Mouse (Mus musculus) left cerebral cortex, adult 9 months (tissue): ENCODE data around the gene Ift122.
"Not testable (repeated sequence)": the region's sequence is repeated elsewhere in the genome, so short reads cannot be mapped to it uniquely, and the experiment has no call there.

Source experiments
- DNase-seq, 2 experiments: peaks; one replicate each; pipeline ENCODE4 v3.0.0; 2022; ENCODE audit warnings: low spot score in 2 of 2

The Ift122 gene

DNA sequence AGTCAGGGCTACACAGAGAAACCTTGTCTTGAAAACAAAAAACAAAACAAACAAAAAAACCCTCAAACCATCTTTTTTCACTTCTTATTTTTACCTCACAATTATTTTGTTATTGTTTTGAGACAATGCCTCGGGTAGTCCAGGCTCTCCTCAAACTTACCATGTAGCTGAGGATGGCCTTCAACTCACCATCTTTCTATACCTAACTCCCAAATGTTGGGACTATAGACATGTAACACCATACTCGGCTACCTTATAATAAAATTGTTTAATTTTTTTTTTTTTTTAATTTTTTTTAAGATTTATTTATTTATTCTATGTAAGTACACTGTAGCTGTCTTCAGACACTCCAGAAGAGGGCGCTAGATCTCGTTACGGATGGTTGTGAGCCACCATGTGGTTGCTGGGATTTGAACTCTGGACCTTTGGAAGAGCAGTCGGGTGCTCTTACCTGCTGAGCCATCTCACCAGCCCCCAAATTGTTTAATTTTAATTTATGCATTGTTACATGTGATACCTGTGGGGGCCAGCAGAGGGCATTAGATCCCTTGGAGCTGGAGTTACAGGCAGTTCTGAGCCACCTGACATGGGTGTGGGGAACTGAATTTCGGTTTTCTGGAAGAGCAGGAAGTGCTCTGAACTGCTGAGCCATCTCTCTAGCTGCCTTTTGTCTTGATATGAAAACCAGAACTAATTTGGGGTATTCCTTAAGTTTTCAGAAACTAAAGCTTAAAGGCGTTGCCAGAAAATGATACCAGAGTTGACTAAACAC lies 6.4 kb upstream of the Ift122 start:
- peak in 1 of 2 experiments; percentile 70 for DNase-seq

DNA sequence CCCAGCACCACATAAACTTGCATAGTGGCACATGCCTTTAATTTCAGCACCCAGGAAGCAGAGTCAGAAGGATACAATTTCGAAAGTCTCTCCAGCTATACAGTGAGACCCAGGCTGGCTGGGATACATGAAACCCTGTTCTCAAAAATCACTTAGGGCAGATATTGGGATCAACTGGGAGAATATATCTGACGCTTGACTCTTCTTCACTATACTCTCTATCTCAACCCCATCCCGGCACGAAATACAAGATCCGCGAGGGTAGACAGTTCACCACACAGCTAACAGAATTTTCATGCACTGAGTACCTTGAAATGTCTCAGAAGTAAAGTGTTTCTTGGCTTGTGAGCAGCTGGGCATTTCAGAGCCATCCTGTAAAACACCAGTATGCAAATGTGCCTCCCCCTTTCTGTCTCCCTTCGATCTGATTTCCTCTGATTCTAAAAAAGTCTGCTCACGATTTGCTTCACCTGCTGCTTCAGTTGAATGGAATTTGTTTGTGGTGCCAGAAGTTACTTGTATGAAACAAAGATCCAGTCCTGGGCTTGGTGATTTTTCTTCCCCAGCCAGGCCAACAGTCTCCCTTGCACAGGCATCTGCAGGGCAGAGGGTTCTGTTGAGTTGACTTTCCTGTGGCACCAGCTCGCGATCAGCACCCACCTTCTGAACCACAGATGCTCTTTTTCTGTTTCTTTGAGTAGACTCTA lies 4.5 kb upstream of the Ift122 start:
- DNase-seq = no peak

DNA sequence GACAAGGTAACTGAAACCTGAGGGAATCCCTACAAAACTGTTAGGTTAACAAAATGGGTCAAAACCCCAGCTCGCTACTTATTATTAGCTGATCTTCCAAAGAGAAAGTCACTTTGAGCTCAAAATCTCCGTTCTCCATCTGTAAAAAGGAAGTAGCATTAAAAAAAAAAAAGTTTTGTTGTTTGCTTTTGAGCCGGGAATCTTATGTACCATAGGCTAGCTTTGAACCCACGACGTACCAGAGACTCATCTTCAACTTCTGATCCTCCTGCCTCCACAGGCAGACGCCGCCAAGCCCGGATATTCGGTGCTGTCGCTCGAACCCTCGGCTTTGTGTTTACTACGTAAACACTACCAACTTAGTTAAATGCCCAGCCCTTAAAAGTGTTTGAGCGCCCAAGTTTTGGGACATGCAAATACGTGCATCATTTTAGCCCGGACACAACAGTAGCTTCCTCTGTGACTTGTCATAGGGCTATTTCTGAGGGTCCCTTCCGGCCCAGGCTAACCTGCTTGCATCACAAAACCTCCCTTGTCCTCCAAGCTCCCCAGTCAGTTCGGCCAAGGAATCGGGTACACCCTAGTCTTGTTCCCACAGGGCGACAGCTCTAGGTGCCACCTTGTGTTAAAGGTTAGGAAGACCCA lies 702 bp upstream of the Ift122 start:
- no peak for DNase-seq

DNA sequence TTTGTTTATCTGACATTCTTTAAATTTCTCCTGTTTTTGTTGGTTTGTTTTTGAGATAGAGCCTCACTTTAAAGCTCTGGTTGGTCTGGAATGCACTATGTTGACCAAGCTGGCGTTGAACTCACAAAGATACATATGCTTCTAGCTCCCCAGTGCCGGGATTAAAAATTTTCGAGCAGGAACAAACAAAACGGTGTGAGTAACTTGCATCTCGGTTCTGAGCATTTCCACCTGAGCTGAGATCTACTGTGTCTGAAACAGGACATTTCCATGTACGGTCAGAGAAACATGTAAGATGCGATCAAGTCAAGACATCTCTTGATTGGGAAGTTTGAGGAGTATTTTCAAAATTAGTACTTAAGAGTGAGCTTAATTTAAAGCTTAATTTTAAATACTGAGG lies 715 bp downstream of the Ift122 start:
- no peak for DNase-seq

DNA sequence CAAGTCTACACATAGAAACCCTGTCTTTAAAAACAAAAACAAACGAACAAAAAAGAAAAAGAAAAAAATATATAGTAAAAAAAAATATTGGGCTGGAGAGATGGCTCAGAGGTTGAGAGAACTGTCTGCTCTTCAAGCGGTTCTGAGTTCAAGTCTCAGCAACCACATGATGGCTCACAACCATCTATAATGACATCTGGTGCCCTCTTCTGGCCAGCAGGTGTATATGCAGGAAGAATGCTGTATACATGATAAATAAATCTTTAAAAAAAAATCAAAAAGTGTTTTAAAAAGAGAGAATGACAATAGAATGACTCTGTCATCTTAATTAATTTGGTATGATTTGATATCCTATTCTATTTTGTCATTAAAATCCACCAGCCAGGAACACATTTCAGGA lies 1.2 kb downstream of the Ift122 start:
- no peak for DNase-seq

DNA sequence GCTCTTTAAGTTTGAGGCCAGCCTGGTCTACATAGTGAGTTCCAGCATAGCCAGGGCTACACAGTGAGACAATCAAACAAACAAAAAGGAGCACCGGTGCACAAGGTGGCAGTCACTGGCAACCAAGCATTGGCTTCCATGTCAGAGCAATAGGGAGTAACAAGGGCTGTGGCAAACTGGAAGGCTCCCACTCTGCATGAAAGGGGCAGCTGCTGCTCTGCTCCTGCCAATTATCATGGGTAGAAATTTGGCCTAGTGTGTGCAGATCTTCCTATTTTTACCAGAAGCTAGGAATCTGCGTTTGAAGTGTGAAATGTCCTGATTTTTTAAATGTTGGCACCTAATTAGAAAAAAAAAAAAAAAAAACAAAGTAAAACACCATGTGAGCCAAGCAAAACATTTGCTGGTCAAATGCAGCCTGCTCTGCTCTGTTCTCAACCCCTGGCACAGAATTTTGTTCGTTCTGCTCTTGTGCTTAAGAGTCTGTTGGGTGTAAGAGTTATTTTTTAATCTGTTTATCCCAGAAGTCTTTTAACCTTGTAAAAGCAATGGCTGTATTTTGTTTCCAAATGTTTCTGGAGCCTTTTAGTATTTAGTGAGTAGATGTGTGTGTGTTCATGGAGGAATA lies 2.6 kb downstream of the Ift122 start:
- DNase-seq = no peak

DNA sequence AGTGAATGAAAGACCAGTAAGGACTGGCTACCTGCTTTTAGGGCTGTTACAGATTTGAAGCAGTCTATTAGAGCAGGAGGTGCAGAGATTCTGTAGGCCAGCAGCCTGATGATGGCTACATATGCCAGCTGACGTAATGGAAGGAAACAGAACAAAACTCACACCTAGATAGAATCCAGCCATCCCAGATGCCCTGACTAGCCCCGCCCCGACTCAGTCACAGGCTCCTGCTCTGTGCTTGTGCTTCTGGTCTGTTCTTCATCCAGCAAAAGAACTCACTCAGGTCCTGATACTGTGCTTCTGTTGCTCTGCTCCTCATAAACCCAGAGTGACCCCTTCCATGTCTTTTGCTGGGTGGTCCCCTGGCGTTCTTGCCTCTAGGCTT lies 3.1 kb downstream of the Ift122 start:
- no peak for DNase-seq

DNA sequence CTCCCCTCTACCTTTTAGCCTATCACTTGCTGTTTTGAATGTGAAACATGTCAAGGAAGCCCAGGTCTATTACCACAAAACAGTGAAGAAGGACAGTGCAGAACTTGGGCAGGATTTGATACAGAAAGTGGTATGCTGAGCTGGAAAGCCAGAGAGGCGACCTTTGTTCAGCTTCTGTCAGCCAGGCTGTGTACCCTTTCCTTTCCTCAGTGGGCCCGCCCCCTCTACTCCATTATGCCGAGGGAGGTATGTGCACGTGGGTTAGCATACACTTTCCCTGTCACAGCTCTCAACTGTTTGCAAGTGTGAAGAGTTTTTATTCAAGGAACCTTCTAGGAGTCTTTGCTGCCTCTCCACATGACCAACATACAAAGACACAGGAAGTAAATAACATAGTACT lies 6.0 kb downstream of the Ift122 start:
- no peak for DNase-seq

DNA sequence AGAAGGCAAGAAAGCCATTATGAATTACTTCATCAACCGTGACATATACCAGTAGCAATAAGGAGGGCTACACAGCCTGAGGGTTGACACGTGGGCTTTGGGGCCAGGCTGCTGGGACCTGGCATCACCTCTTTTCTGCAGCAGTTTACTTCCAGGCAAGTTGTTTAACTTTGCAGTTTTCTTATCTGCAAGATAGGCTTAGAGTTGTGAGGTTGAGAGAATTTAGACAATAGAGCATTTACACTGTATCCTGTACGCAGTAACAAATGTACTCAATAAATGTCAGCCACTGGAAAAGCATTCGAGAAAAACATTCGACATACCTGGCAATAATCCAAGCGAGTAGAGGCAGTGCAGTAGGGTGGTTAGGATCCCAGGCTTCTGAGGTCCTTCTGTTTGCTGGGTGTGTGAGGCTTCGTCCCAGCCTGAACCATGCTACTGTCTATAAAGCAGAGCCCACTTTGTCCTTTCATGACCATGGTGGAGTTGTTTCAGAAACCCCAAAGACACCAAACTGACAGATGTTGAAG lies 6.8 kb downstream of the Ift122 start:
- no peak for DNase-seq

DNA sequence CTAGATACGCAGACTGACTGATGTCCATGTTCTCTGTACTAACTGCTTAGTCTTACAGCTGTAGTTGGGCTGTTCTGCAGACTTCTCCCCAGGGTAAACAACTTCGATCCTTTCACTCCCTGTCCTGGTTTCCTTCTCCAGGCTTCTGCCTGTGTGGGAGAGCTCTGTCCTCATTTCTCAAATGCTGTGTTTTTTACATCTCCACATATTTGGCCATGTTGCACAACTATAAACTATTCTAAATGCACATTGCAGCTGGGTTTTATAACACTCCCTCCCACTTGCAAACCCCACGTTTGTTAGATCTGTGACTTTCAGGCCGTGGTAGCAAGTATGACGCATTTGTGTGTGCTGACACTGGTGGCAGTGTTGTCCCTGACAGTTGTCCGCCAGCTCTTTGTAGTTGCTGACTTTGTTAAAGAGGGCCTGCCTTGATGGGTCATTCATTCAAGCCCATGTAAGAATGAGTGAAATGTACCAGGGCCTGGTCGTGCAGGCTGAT lies 10.1 kb downstream of the Ift122 start:
- peak; percentile 69 to 75 for DNase-seq

DNA sequence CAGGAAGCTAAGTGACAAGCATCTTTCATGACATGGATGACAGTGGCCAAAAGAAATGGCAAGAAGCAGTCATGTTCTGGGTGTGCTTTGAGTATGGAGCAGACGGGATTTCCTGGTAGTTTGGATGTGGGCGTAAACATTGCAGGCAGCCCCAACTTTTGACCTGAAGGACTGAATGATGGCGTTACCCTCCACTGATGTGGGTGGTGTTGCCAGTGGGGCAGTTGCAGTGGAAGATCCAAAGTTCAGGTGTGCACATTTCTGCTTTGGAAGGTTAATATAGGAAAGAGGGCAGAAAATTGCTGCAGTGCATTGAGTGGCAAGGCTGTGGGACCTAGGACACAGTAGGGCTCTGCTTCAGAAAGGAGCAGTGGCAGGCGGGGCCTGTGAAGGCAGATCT lies 12.0 kb downstream of the Ift122 start:
- DNase-seq = no peak

DNA sequence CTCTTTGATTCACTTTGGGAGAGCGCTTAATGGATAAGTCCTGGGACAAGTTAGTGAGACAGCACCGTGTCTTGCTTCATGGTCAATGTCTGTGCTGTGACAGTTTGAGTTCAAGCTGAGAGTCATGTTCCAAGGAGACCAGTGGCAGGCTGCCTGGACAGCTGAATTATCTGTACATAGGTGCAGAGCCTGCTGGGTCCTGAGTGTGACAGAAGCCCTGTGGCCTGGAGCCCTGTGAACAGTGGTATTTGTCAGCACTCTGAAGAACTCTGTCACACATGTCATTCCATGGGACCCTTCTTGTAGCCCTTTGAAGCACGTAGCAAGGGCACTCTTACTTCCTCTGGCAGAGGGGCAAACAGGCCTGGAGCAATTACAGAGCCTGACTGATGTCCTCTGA lies 13.9 kb downstream of the Ift122 start:
- DNase-seq = not testable (repeated sequence)

DNA sequence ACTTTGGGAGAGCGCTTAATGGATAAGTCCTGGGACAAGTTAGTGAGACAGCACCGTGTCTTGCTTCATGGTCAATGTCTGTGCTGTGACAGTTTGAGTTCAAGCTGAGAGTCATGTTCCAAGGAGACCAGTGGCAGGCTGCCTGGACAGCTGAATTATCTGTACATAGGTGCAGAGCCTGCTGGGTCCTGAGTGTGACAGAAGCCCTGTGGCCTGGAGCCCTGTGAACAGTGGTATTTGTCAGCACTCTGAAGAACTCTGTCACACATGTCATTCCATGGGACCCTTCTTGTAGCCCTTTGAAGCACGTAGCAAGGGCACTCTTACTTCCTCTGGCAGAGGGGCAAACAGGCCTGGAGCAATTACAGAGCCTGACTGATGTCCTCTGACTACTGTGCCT lies 18.0 kb downstream of the Ift122 start:
- not testable (repeated sequence) for DNase-seq

DNA sequence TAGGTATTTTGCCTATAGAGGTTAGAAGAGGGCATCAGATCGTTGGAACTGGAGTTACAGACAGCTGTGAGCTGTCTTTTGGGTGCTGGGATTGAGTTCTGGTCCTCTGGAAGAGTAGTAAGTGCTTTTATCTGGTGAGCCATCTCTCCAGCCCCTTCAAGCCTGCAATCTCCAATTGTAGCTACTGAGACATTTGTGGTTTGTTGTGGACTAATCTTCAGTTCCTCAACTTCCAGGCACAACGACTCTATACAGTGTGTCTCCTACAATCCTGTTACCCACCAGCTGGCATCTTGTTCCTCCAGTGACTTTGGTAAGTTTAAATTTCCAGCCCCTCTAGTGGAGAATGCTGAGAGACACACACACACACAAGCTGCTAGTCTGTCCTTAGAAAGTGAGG lies 24.0 kb downstream of the Ift122 start:
- DNase-seq = no peak

DNA sequence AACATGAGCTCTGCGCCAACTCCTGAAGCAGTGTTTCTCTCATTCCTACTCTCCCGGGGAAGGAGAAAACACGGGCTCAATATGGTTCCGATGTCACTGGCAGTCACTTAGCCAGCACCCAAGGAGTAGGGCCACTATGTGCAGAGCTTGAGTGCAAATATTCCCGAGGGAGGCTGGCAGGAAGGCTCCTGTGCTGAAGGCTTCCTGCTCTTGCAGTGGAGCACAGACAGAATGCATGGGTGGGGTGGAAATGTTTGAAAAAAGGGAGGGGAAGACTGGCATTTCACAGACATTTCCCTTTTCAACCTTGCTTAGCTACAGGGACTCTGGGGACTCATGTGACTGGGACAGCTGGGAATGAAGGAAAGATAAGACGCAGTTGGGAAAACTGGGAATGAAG lies 25.4 kb downstream of the Ift122 start:
- DNase-seq = no peak

DNA sequence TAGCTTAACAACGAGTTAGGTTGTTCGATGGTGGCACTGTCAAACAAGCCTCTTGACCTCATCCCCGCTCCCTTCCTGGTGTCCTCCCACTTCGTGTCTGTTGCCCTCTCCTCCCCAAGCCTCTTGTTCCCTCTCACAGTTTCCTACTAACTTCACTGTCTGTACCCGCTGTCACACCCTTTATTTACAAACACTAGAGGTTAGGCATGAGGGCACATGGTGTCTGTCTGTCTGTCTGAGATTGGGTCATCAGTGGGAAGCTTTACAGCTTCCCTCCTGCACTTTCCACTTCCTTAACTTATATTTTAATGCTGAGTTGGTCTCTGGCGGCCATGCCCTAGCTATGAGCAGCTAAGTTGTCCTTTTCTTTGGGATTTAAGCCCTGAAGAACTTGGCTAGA lies 26.5 kb downstream of the Ift122 start:
- no peak for DNase-seq

DNA sequence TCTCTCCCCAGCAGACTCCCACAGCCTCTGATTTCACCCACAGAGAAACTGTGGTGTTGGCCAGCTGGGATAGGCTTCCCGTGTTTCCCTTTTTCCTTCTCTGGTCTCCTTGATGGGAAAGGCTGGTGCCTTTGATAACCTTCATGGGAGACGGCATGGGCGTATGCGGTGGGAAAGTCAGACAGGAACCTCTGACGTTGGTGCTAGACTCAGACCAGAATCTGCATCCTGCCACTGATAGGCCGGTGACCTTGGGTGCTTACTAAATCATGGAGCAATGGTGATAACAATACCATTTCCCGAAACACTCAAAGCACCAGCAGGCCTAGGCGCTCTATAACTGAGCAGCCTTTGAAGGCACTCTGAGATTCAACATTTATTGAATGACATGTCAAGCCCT lies 27.5 kb downstream of the Ift122 start:
- no peak for DNase-seq

DNA sequence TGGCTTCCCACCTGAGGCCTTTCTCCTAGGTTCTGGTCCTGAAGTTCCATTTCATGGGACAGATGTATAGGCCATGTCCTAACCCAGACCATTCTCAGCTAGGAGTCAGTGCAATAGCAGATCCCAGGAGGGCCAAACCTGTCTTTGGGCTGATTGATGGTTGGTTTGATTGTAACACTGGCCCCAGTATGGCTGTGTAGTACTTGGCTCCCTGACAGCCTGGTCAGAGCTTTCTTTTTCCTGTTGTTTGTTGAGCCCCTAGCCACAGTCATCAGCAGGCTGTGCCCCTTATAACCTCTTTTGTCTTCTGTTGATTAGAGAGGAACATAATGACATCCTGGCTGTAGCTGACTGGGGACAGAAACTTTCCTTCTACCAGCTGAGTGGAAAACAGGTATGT lies 30.7 kb downstream of the Ift122 start:
- no peak for DNase-seq

DNA sequence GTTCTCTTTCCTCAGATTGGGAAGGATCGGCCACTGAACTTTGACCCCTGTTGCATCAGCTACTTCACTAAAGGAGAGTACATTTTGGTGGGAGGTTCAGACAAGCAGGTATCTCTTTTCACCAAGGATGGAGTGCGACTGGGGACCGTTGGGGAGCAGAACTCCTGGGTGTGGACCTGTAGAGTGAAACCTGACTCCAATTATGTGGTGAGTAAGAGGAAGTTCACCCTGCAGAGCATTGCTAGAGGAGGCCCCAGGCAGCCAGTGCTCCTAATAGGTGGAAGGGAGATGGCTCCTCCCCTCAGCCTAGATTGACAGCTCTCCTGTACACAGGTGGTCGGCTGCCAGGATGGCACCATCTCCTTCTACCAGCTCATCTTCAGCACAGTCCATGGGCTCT lies 33.6 kb downstream of the Ift122 start:
- DNase-seq = no peak

DNA sequence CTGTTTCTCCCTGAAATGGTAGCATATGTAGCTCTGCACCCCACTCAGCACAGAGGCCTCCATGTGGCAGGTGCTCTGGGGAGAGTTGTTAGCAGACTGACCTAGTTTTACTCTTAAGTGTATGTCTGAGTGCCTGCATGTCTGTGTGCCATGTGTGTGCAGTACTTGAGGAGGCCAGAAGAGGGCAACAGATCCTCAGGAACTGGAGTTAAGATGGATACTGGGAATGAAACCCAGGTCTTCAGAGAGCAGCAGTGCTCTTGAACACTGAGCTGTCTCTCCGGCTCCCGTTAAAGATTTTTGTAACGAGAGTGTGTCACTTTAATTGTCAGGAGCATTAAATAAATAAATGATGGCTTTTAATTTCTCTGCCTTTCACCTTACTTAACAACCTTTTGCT lies 35.0 kb downstream of the Ift122 start:
- no peak for DNase-seq

DNA sequence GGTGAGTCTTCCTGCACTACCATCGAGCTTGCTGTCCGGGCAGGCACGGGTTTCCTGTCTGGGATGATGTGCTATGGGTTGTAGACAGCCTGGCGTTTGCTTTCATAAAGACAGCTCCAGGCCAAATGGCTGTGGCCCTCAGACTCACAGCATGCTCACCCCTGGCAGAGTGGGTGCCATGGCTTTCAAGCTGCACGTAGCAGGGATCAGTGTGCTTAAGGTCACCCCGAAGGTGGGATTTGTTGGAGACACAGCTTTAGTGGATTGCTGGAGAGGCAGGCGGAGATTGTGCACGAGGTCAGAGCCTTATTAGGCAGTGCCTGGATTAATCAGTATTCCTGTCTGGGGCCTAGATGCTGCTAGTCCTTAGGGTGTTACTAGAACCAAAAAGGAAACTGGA lies 37.3 kb downstream of the Ift122 start:
- DNase-seq = no peak

DNA sequence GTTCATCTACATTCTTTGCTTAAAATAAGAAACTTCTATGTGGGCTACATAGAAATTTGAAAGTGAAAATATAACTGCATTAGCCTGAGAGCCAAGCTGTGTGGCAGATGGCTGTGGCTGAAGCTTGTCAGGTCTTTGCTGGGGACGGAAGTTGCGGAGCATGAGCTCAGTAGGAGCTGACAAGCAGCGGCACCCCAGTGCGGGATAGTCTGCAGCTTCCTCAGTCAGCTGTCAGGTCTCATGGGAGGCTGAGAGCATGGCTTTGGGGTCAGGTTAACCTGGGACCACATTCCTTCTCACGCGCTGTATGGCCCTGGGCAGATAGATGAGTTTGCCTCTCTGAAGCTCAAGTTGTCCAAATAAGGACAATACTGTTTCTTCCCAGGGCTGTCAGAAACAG lies 37.8 kb downstream of the Ift122 start:
- peak in 1 of 2 experiments; percentile 64 for DNase-seq
